Comparison of ENCODE assay signal across 27 mouse cellular contexts in genomic region chr10:107293934-107294664, GRCm38 (mm10). TPM values are rescaled to one million over a fixed set of nuclear protein-coding genes. Genes with fewer than 3 reads are reported as not detected.
DNase-seq lines count a peak whose midpoint lies in the region; ATAC-seq and TF ChIP-seq lines count a peak whose summit lies in the region.
"Had no signal": no experiment of that assay in that cellular context is flagged by ENCODE, and none has a peak within 500 bp of the region (broad histone marks: within the 10 kb centered on the region; RNA-seq: fewer than 3 reads in every experiment).

No protein-coding gene starts in this region.

- no peaks in the 10 kb centered on the region for H3K9me3 ChIP-seq in intestine, embryonic 15.5 days
- H3K9me3 ChIP-seq in intestine, postnatal 0 days (ENCODE audit: control insufficient read depth): no peaks in the 10 kb centered on the region
- no peaks in the 10 kb centered on the region for H3K9me3 ChIP-seq in neural tube, embryonic 15.5 days (replicated peaks)
- H3K9me3 ChIP-seq in liver, embryonic 12.5 days (replicated peaks): no peaks in the 10 kb centered on the region
- H3K9me3 ChIP-seq: embryonic facial prominence, embryonic 10.5 days; embryonic facial prominence, embryonic 15.5 days; forebrain, embryonic 12.5 days; neural tube, embryonic 13.5 days had no signal

- 62% methylated on average over 7 of the region's 7 CpGs for WGBS in intestine, embryonic 15.5 days
- 63% methylated on average over 7 of the region's 7 CpGs for WGBS in intestine, postnatal 0 days
- WGBS in neural tube, embryonic 15.5 days: 59% methylated on average over 7 of the region's 7 CpGs
- WGBS in liver, embryonic 12.5 days (ENCODE audit: insufficient replicate concordance): 42% methylated on average over 7 of the region's 7 CpGs

- H3K36me3 ChIP-seq in intestine, embryonic 15.5 days: no peaks in the 10 kb centered on the region
- H3K36me3 ChIP-seq in intestine, postnatal 0 days (ENCODE audit: control insufficient read depth, insufficient read depth): no peaks in the 10 kb centered on the region
- H3K36me3 ChIP-seq in neural tube, embryonic 15.5 days: no peaks in the 10 kb centered on the region
- H3K36me3 ChIP-seq in liver, embryonic 12.5 days: no peaks in the 10 kb centered on the region
- H3K36me3 ChIP-seq: embryonic facial prominence, embryonic 10.5 days; embryonic facial prominence, embryonic 15.5 days; forebrain, embryonic 12.5 days; neural tube, embryonic 13.5 days had no signal

- H3K27me3 ChIP-seq in intestine, embryonic 15.5 days (replicated peaks): no peaks in the 10 kb centered on the region
- H3K27me3 ChIP-seq in intestine, postnatal 0 days (replicated peaks; ENCODE audit: control insufficient read depth, insufficient read depth, low read length): no peaks in the 10 kb centered on the region
- no peaks in the 10 kb centered on the region for H3K27me3 ChIP-seq in neural tube, embryonic 15.5 days (replicated peaks)
- H3K27me3 ChIP-seq in liver, embryonic 12.5 days (replicated peaks): no peaks in the 10 kb centered on the region
- H3K27me3 ChIP-seq: CH12.LX; embryonic facial prominence, embryonic 15.5 days; forebrain, embryonic 12.5 days; neural tube, embryonic 13.5 days had no signal

- no peak overlapping the region for H3K9ac ChIP-seq in intestine, embryonic 15.5 days
- H3K9ac ChIP-seq in intestine, postnatal 0 days (ENCODE audit: low read depth, low read length): no peak overlapping the region
- H3K9ac ChIP-seq in neural tube, embryonic 15.5 days (replicated peaks): no peak overlapping the region
- no peak overlapping the region for H3K9ac ChIP-seq in liver, embryonic 12.5 days
- H3K9ac ChIP-seq: embryonic facial prominence, embryonic 15.5 days; forebrain, embryonic 12.5 days; hindbrain, embryonic 14.5 days; liver, embryonic 14.5 days; neural tube, embryonic 13.5 days had no signal

- H3K4me2 ChIP-seq in intestine, embryonic 15.5 days (replicated peaks): no peak overlapping the region
- H3K4me2 ChIP-seq in intestine, postnatal 0 days (replicated peaks; ENCODE audit: low read depth): no peak overlapping the region
- no peak overlapping the region for H3K4me2 ChIP-seq in neural tube, embryonic 15.5 days
- H3K4me2 ChIP-seq in liver, embryonic 12.5 days: no peak overlapping the region
- H3K4me2 ChIP-seq: embryonic facial prominence, embryonic 15.5 days; forebrain, embryonic 12.5 days; heart, embryonic 11.5 days; hindbrain, embryonic 14.5 days; neural tube, embryonic 13.5 days had no signal

- no peaks in the 10 kb centered on the region for H3K4me1 ChIP-seq in intestine, embryonic 15.5 days (replicated peaks)
- no peaks in the 10 kb centered on the region for H3K4me1 ChIP-seq in intestine, postnatal 0 days (replicated peaks; ENCODE audit: control insufficient read depth, insufficient read depth, low read length)
- H3K4me1 ChIP-seq in neural tube, embryonic 15.5 days: no peaks in the 10 kb centered on the region
- H3K4me1 ChIP-seq in liver, embryonic 12.5 days: no peaks in the 10 kb centered on the region
- H3K4me1 ChIP-seq: embryonic facial prominence, embryonic 10.5 days; embryonic facial prominence, embryonic 15.5 days; forebrain, embryonic 12.5 days; neural tube, embryonic 13.5 days had no signal

- peak; percentile 78 for DNase-seq in cerebellum, adult 11-12 months
- peak; percentile 71 for DNase-seq in cerebellum, adult 8-10 months
- DNase-seq in cerebellum, postnatal 25 days: peak; percentile 61 to 67
- no peak for DNase-seq in frontal cortex, adult 2 months (ENCODE audit: extremely low spot score in 1 of 2, low spot score in 1 of 2)
- DNase-seq: adrenal gland, postnatal 14 days; gastrocnemius, adult 2 months; gastrocnemius, postnatal 36 days; heart, adult 18-20 months; heart, postnatal 36 days; kidney, adult 9 months; kidney, postnatal 10 days; layer of hippocampus, postnatal 36 days; left cerebral cortex, postnatal 4 days; lung, adult 2 months; lung, postnatal 14 days had no signal

- no peak for TF ChIP-seq CTCF in intestine, postnatal 0 days (IDR thresholded peaks at IDR 0.05; ENCODE audit: low read depth)

- H3K27ac ChIP-seq in intestine, embryonic 15.5 days: no peak overlapping the region
- H3K27ac ChIP-seq in intestine, postnatal 0 days (ENCODE audit: low read depth, low read length): no peak overlapping the region
- H3K27ac ChIP-seq in neural tube, embryonic 15.5 days (replicated peaks): no peak overlapping the region
- no peak overlapping the region for H3K27ac ChIP-seq in liver, embryonic 12.5 days
- H3K27ac ChIP-seq: embryonic facial prominence, embryonic 10.5 days; embryonic facial prominence, embryonic 15.5 days; forebrain, embryonic 12.5 days; gastrocnemius, adult 2 months; hindbrain, embryonic 14.5 days; liver, embryonic 14.5 days; neural tube, embryonic 13.5 days had no signal

- 0 out of 2 replicates have a peak, but pooled peaks have one; percentile 28 for ATAC-seq in intestine, embryonic 15.5 days
- ATAC-seq in intestine, postnatal 0 days: no peak
- ATAC-seq in neural tube, embryonic 15.5 days (ENCODE audit: low FRiP score): no peak
- no peak for ATAC-seq in liver, embryonic 12.5 days

- no peak overlapping the region for H3K4me3 ChIP-seq in intestine, embryonic 15.5 days (replicated peaks)
- H3K4me3 ChIP-seq in intestine, postnatal 0 days (ENCODE audit: low read depth, low read length): no peak overlapping the region
- H3K4me3 ChIP-seq in neural tube, embryonic 15.5 days (replicated peaks): no peak overlapping the region
- H3K4me3 ChIP-seq in liver, embryonic 12.5 days: no peak overlapping the region
- H3K4me3 ChIP-seq: embryonic facial prominence, embryonic 10.5 days; embryonic facial prominence, embryonic 15.5 days; forebrain, embryonic 12.5 days; gastrocnemius, adult 2 months; neural tube, embryonic 13.5 days had no signal

RNA-seq across cellular contexts. Expression of gene Lin7a, which starts 22.6 kb away (rescaled TPM):
- polyA plus RNA-seq in intestine, embryonic 15.5 days (2015; fragmentation: Nextera tagmentation; extraction: Ambion mirVana): 4.5 and 4.7 TPM in 2 replicates
- polyA plus RNA-seq in intestine, postnatal 0 days (2015; fragmentation: Nextera tagmentation; extraction: Ambion mirVana): 0.90 and 0.92 TPM in 2 replicates
- 34.5 and 40.3 TPM in 2 replicates for polyA plus RNA-seq in neural tube, embryonic 15.5 days (2015; fragmentation: Nextera tagmentation; extraction: Ambion mirVana)
- polyA plus RNA-seq in liver, embryonic 12.5 days (2016; fragmentation: Nextera tagmentation; extraction: Ambion mirVana): 0.72 and 1.2 TPM in 2 replicates
- 21.3 and 23.9 TPM in 2 replicates for polyA plus RNA-seq in frontal cortex, adult 2 months (2012; rRNA removed)
- polyA plus RNA-seq: lung, adult 2 months had no signal

Comparison
In these comparisons a context has a peak if more than half of its experiments do, and no peak if none do; other contexts are left out.
1. DNase-seq: peak in cerebellum, adult 11-12 months (single experiment), cerebellum, adult 8-10 months (single experiment) and cerebellum, postnatal 25 days (2 of 2); none in frontal cortex, adult 2 months (0 of 2).